Mouse (Mus musculus): ENCODE data around the gene Cep152. TPM values are rescaled to one million over a fixed set of nuclear protein-coding genes. Genes with fewer than 3 reads are reported as not detected.

The Cep152 gene
- polyA plus RNA-seq, 1 experiment = 9.7 TPM

DNA sequence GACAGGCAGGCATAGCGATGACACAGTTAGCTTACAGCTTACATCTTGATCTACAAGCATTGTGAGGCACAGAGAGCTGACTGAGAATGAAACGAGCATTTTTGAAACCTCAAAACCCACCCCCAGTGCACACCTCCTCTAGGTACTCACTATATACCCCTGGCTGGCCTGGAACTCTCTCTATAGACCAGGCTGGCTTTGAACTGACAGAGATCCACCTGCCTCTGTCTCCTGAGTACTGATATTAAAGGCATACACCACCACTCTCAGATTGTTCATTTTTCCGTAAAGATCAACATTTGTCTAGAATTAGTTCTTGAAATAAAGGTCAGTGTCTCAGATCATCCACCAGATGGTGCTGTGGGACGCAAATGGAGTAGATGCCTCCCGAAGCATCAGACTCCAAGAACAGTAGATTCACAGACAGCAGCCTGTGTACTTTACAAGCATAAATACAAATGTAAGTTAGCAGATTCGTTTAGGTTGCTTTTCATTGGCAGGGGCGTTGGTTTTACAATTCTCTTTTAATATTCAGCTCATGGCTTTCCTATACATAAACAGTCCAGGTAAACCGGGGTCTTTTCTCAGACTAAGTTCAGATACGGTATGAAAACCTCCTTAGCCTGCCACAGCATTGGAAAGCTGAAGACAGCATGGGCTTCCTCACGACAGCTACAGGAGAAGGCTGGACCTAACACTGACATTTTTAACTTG is 35.1 kb upstream of the Cep152 start:
- H3K36me3 ChIP-seq (ENCODE audit: control insufficient read depth, insufficient read depth, low read length, poor library complexity, severe bottlenecking) = no peaks in the 10 kb centered on the region
- H3K9me3 ChIP-seq (replicated peaks; ENCODE audit: control insufficient read depth, insufficient read depth, low read length, poor library complexity, severe bottlenecking) = no peaks in the 10 kb centered on the region
- no peak overlapping the region for H3K9ac ChIP-seq (ENCODE audit: low read depth, poor library complexity, severe bottlenecking)
- H3K4me3 ChIP-seq (ENCODE audit: low read depth, low read length) = no peak overlapping the region
- H3K4me1 ChIP-seq (ENCODE audit: control insufficient read depth, insufficient read depth, low read length) = no peaks in the 10 kb centered on the region
- no peaks in the 10 kb centered on the region for H3K27me3 ChIP-seq (ENCODE audit: control insufficient read depth, insufficient read depth, low read length, poor library complexity, severe bottlenecking)
- no peak overlapping the region for H3K27ac ChIP-seq (ENCODE audit: insufficient read depth, low read length)
- TF ChIP-seq CTCF (IDR thresholded peaks at IDR 0.05; ENCODE audit: low read depth, low read length) = peak; percentile 43
- no peak for TF ChIP-seq POLR2A (IDR thresholded peaks at IDR 0.05; ENCODE audit: insufficient read depth, low read length)
- TF ChIP-seq EP300 (IDR thresholded peaks at IDR 0.05; ENCODE audit: insufficient read depth, low read depth, low read length) = no peak

DNA sequence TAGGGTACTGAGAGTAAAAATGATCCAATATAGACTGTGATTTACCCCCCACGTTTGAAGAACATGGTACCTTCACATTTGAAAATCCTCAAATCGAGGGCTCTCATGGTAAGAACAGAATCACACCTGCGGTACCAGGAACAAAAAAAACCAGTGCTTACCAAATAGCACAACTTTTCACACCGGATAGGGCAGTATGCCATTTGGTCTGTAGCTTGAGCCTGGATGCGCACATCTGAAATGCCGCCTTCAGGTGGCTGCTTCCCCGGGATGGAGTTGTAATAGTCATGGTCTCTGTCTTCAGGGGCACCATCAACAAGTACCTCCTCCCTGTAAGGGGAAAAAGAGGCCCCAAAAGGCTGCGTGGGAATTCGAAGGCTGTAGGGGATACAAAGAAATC is 30.5 kb upstream of the Cep152 start:
- no peak for TF ChIP-seq EP300 (IDR thresholded peaks at IDR 0.05; ENCODE audit: insufficient read depth, low read depth, low read length)
- TF ChIP-seq POLR2A (IDR thresholded peaks at IDR 0.05; ENCODE audit: insufficient read depth, low read length) = no peak
- no peak for TF ChIP-seq CTCF (IDR thresholded peaks at IDR 0.05; ENCODE audit: low read depth, low read length)
- Histone ChIP-seq H3K4me3 (ENCODE audit: low read depth, low read length) (no peak overlapping the region), H3K4me1 (ENCODE audit: control insufficient read depth, insufficient read depth, low read length) (no peaks in the 10 kb centered on the region), H3K27ac (ENCODE audit: insufficient read depth, low read length) (no peak overlapping the region), H3K9me3 (replicated peaks; ENCODE audit: control insufficient read depth, insufficient read depth, low read length, poor library complexity, severe bottlenecking) (no peaks in the 10 kb centered on the region), H3K36me3 (ENCODE audit: control insufficient read depth, insufficient read depth, low read length, poor library complexity, severe bottlenecking) (no peaks in the 10 kb centered on the region), H3K9ac (ENCODE audit: low read depth, poor library complexity, severe bottlenecking) (no peak overlapping the region), H3K27me3 (ENCODE audit: control insufficient read depth, insufficient read depth, low read length, poor library complexity, severe bottlenecking) (no peaks in the 10 kb centered on the region)

DNA sequence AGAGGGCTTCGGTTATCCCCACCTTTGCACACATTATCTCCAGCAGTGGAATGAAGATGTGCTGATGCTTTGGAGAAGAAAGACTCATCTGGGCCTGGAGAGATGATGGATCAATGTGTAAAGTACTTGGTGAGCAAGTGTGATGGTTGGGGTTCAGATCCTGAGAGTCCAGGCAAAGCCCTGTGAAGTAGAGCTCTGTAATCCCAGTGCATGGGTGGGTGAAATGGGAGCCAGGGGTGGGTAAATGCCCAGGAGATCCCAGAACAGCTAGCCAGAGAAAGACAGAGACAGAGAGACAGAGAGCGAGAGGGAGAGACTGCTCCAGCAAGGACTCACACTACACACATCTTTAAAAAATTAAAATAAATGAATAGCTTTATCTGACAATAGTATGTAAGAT is 28.4 kb upstream of the Cep152 start:
- no peaks in the 10 kb centered on the region for H3K36me3 ChIP-seq (ENCODE audit: control insufficient read depth, insufficient read depth, low read length, poor library complexity, severe bottlenecking)
- no peak overlapping the region for H3K4me3 ChIP-seq (ENCODE audit: low read depth, low read length)
- no peaks in the 10 kb centered on the region for H3K27me3 ChIP-seq (ENCODE audit: control insufficient read depth, insufficient read depth, low read length, poor library complexity, severe bottlenecking)
- no peaks in the 10 kb centered on the region for H3K4me1 ChIP-seq (ENCODE audit: control insufficient read depth, insufficient read depth, low read length)
- H3K9me3 ChIP-seq (replicated peaks; ENCODE audit: control insufficient read depth, insufficient read depth, low read length, poor library complexity, severe bottlenecking) = no peaks in the 10 kb centered on the region
- no peak for TF ChIP-seq CTCF (IDR thresholded peaks at IDR 0.05; ENCODE audit: low read depth, low read length)
- no peak for TF ChIP-seq POLR2A (IDR thresholded peaks at IDR 0.05; ENCODE audit: insufficient read depth, low read length)
- TF ChIP-seq EP300 (IDR thresholded peaks at IDR 0.05; ENCODE audit: insufficient read depth, low read depth, low read length) = no peak
- H3K9ac ChIP-seq (ENCODE audit: low read depth, poor library complexity, severe bottlenecking) = no peak overlapping the region
- no peak overlapping the region for H3K27ac ChIP-seq (ENCODE audit: insufficient read depth, low read length)

DNA sequence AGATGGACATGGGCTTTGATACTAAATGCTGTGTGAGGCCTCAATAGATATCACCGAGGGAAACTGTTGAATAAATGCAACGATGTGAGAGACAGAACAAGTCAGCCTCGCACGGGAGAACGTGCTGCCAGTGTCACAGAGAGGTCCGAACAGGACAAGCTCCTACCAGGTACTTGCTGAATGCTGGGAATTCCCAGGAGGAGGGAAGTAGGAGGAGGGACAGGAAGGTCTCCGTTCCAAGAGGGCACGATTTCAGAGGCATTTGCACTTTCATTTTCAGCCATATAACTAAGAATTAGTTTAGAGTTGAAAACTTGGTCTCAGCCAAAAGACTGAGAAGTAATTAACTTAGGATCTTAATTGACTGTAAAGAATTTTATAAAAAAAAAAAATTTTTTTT is 26.6 kb upstream of the Cep152 start:
- Histone ChIP-seq H3K36me3 (ENCODE audit: control insufficient read depth, insufficient read depth, low read length, poor library complexity, severe bottlenecking) (no peaks in the 10 kb centered on the region), H3K4me3 (ENCODE audit: low read depth, low read length) (no peak overlapping the region), H3K27me3 (ENCODE audit: control insufficient read depth, insufficient read depth, low read length, poor library complexity, severe bottlenecking) (no peaks in the 10 kb centered on the region), H3K9me3 (replicated peaks; ENCODE audit: control insufficient read depth, insufficient read depth, low read length, poor library complexity, severe bottlenecking) (no peaks in the 10 kb centered on the region), H3K27ac (ENCODE audit: insufficient read depth, low read length) (no peak overlapping the region), H3K9ac (ENCODE audit: low read depth, poor library complexity, severe bottlenecking) (no peak overlapping the region), H3K4me1 (ENCODE audit: control insufficient read depth, insufficient read depth, low read length) (no peaks in the 10 kb centered on the region)
- no peak for TF ChIP-seq POLR2A (IDR thresholded peaks at IDR 0.05; ENCODE audit: insufficient read depth, low read length)
- TF ChIP-seq EP300 (IDR thresholded peaks at IDR 0.05; ENCODE audit: insufficient read depth, low read depth, low read length) = no peak
- no peak for TF ChIP-seq CTCF (IDR thresholded peaks at IDR 0.05; ENCODE audit: low read depth, low read length)

DNA sequence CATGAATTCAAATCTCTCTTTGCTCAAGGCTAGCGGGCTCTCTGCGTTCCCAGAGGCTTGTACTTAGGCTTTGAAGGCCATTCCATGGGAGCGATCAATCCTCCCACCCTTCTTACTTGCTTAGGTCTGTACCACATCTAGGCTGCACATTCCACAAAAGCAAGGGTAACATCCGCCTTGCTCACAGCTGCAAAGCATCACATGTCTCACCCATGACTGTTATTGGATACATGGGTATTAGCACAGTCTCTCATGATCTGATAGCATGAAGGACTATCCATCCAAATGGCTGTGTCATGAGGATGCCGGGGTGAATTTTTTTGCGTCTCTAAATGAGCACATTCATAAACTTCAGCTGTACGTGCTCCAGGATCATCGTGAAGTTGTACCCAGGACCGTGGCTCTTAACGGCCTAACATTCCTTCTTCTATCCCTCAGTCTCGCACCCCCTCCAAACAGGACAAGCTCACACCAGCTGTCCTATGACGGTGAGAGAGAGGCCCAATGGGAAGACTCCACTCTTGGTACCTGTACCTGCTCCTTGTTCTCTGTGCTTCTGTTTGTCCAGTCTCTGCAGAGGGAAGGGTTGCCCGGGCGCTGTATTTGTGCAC is 25.9 kb upstream of the Cep152 start:
- Histone ChIP-seq H3K4me3 (ENCODE audit: low read depth, low read length) (no peak overlapping the region), H3K9ac (ENCODE audit: low read depth, poor library complexity, severe bottlenecking) (no peak overlapping the region), H3K9me3 (replicated peaks; ENCODE audit: control insufficient read depth, insufficient read depth, low read length, poor library complexity, severe bottlenecking) (no peaks in the 10 kb centered on the region), H3K4me1 (ENCODE audit: control insufficient read depth, insufficient read depth, low read length) (no peaks in the 10 kb centered on the region), H3K36me3 (ENCODE audit: control insufficient read depth, insufficient read depth, low read length, poor library complexity, severe bottlenecking) (no peaks in the 10 kb centered on the region), H3K27me3 (ENCODE audit: control insufficient read depth, insufficient read depth, low read length, poor library complexity, severe bottlenecking) (no peaks in the 10 kb centered on the region), H3K27ac (ENCODE audit: insufficient read depth, low read length) (no peak overlapping the region)
- TF ChIP-seq POLR2A (IDR thresholded peaks at IDR 0.05; ENCODE audit: insufficient read depth, low read length) (no peak), CTCF (IDR thresholded peaks at IDR 0.05; ENCODE audit: low read depth, low read length) (no peak), EP300 (IDR thresholded peaks at IDR 0.05; ENCODE audit: insufficient read depth, low read depth, low read length) (no peak)

DNA sequence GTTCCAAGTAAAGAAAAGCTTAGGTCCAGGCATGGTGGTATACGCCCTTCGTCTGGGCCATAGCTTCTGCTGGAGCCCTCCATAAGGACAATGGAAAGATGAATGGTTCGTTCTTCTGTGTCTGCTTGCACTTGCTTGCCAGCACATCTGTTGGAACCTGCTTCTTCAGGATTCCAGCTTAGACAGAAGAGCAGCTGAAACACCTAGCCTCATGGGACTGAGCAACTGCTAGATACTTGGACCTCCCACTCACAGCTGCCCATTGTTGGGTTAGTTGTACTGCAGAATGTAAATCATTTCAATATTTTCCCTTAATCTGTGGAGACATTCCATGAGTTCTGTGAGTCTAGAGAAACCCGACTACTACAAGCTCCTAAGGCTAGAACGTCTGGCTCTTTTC is 25.1 kb upstream of the Cep152 start:
- Histone ChIP-seq H3K27ac (ENCODE audit: insufficient read depth, low read length) (no peak overlapping the region), H3K9me3 (replicated peaks; ENCODE audit: control insufficient read depth, insufficient read depth, low read length, poor library complexity, severe bottlenecking) (no peaks in the 10 kb centered on the region), H3K9ac (ENCODE audit: low read depth, poor library complexity, severe bottlenecking) (no peak overlapping the region), H3K4me3 (ENCODE audit: low read depth, low read length) (no peak overlapping the region), H3K36me3 (ENCODE audit: control insufficient read depth, insufficient read depth, low read length, poor library complexity, severe bottlenecking) (no peaks in the 10 kb centered on the region), H3K27me3 (ENCODE audit: control insufficient read depth, insufficient read depth, low read length, poor library complexity, severe bottlenecking) (no peaks in the 10 kb centered on the region), H3K4me1 (ENCODE audit: control insufficient read depth, insufficient read depth, low read length) (no peaks in the 10 kb centered on the region)
- TF ChIP-seq EP300 (IDR thresholded peaks at IDR 0.05; ENCODE audit: insufficient read depth, low read depth, low read length) (no peak), POLR2A (IDR thresholded peaks at IDR 0.05; ENCODE audit: insufficient read depth, low read length) (no peak), CTCF (IDR thresholded peaks at IDR 0.05; ENCODE audit: low read depth, low read length) (no peak)

All from ES-Bruce4 (cell line).